Mouse (Mus musculus) kidney, postnatal 36 days (tissue): ENCODE measurements at regions not wholly inside any gene's neighbourhood (a gene's known extent, or its start where the extent isn't known, plus 50 kb on each side); places are given as distances from the start of the nearest gene placed in this dataset.

ENCODE experiments used
- DNase-seq, 2 experiments: peaks; one replicate each; pipeline ENCODE4 v3.0.0; 2021 to 2022; ENCODE audit warnings: mixed read lengths in 2 of 2

GRCm38 (mm10) chr3:42593792-42594433 is 851.5 kb downstream of the D3Ertd751e start:
- no peak for DNase-seq

GRCm38 (mm10) chr3:42596686-42597085 is 854.3 kb downstream of the D3Ertd751e start:
- DNase-seq: no peak
